ENCODE assay signal across 23 mouse cellular contexts in the genomic region with DNA sequence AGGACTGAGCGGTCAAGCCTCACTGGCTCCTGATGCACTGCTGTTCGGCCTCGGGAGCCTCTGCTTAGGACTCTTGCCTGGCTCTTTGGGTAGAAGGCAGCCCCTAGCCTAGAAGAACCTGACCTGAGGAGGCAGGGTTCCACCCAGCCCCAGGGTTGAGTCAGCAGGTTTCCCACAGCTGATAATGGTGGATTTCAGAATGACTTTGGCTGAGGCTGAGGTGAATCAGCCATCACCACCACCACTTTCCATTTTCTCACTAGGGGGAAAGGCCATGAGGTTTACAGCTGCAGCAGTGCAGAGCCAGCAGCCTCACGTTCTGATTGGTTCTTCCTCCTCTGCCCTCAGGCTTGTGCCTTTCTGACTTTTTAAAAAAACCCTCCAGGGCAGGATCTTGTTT. TPM values are rescaled to one million over a fixed set of nuclear protein-coding genes. Genes with fewer than 3 reads are reported as not detected.
DNase-seq lines count a peak whose midpoint lies in the region; ATAC-seq and TF ChIP-seq lines count a peak whose summit lies in the region.
"Had no signal": no experiment of that assay in that cellular context is flagged by ENCODE, and none has a peak within 500 bp of the region (broad histone marks: within the 10 kb centered on the region; RNA-seq: fewer than 3 reads in every experiment).

No protein-coding gene starts in this region.

- no peak overlapping the region for H3K27ac ChIP-seq in MEL (ENCODE audit: control insufficient read depth, low read depth, low read length)
- peak overlapping the region; percentile 26; the same call in 1 of the 2 replicates for H3K27ac ChIP-seq in limb, embryonic 10.5 days
- no peak overlapping the region for H3K27ac ChIP-seq in kidney, embryonic 16.5 days (ENCODE audit: low read length)
- H3K27ac ChIP-seq in midbrain, embryonic 16.5 days (ENCODE audit: low read length): no peak overlapping the region
- H3K27ac ChIP-seq: heart, embryonic 10.5 days; limb, embryonic 12.5 days; midbrain, embryonic 10.5 days had no signal

- H3K36me3 ChIP-seq in MEL (ENCODE audit: control insufficient read depth in 1 of 2, insufficient read depth in 2 of 2, low read length in 2 of 2): no peaks in the 10 kb centered on the region; a peak in 1 of 4 replicates
- peaks cover 80% of the 10 kb centered on the region for H3K36me3 ChIP-seq in limb, embryonic 10.5 days
- H3K36me3 ChIP-seq in kidney, embryonic 16.5 days (ENCODE audit: insufficient read depth, low read length): peaks cover 12% of the 10 kb centered on the region
- H3K36me3 ChIP-seq in midbrain, embryonic 16.5 days (ENCODE audit: control insufficient read depth, insufficient read depth, low read length): no peaks in the 10 kb centered on the region

- no peak for TF ChIP-seq EP300 in MEL (IDR thresholded peaks at IDR 0.05; ENCODE audit: low read depth in 1 of 2, low read length in 2 of 2)

- no peaks in the 10 kb centered on the region for H3K9me3 ChIP-seq in MEL (replicated peaks; ENCODE audit: insufficient read depth, low read length)
- no peaks in the 10 kb centered on the region for H3K9me3 ChIP-seq in limb, embryonic 10.5 days (replicated peaks)
- no peaks in the 10 kb centered on the region for H3K9me3 ChIP-seq in kidney, embryonic 16.5 days (ENCODE audit: low read length)
- H3K9me3 ChIP-seq in midbrain, embryonic 16.5 days (replicated peaks; ENCODE audit: control insufficient read depth, low read length, poor library complexity, severe bottlenecking): no peaks in the 10 kb centered on the region
- H3K9me3 ChIP-seq: G1E; heart, embryonic 10.5 days; limb, embryonic 12.5 days; midbrain, embryonic 10.5 days had no signal

- H3K9ac ChIP-seq in MEL (ENCODE audit: control insufficient read depth, low read depth, low read length, poor library complexity, severe bottlenecking): no peak overlapping the region
- H3K9ac ChIP-seq in kidney, embryonic 16.5 days (replicated peaks; ENCODE audit: low read length): no peak overlapping the region
- no peak overlapping the region for H3K9ac ChIP-seq in midbrain, embryonic 16.5 days (ENCODE audit: low read depth, low read length)
- H3K9ac ChIP-seq: limb, embryonic 12.5 days had no signal

- no peak for TF ChIP-seq POLR2A in MEL (IDR thresholded peaks at IDR 0.05; ENCODE audit: control insufficient read depth in 1 of 2, insufficient read depth in 1 of 2, low read depth in 1 of 2, low read length in 2 of 2, poor library complexity in 1 of 2)

- no peak overlapping the region for H3K4me3 ChIP-seq in MEL (ENCODE audit: control insufficient read depth in 1 of 2, insufficient read depth in 1 of 2, low read depth in 2 of 2, low read length in 2 of 2)
- no peak overlapping the region for H3K4me3 ChIP-seq in limb, embryonic 10.5 days
- no peak overlapping the region for H3K4me3 ChIP-seq in kidney, embryonic 16.5 days (ENCODE audit: low read length)
- no peak overlapping the region for H3K4me3 ChIP-seq in midbrain, embryonic 16.5 days (ENCODE audit: low read depth, low read length)
- H3K4me3 ChIP-seq: heart, embryonic 10.5 days; limb, embryonic 12.5 days; midbrain, embryonic 10.5 days; myocyte had no signal

- WGBS in limb, embryonic 10.5 days: 86% methylated on average over 4 of the region's 4 CpGs
- 59% methylated on average over 4 of the region's 4 CpGs for WGBS in kidney, embryonic 16.5 days
- 65% methylated on average over 4 of the region's 4 CpGs for WGBS in midbrain, embryonic 16.5 days

- peak; percentile 62 for DNase-seq in adrenal gland, postnatal 36 days
- DNase-seq in adrenal gland, postnatal 25 days: no peak
- peak; percentile 59 for DNase-seq in 416B (ENCODE audit: low read depth)
- peak; percentile 65 for DNase-seq in MEL (ENCODE audit: low read depth, low spot score)
- DNase-seq in limb, embryonic 10.5 days (ENCODE audit: low spot score): no peak
- DNase-seq in left cerebral cortex, adult 8-10 months (ENCODE audit: low spot score in 2 of 2): no peak
- DNase-seq: cerebellum, postnatal 10 days; heart, postnatal 14 days; kidney, adult 8-10 months; lung, postnatal 36 days; right cerebral cortex, postnatal 14 days had no signal

- H3K4me1 ChIP-seq in MEL (ENCODE audit: control insufficient read depth in 1 of 2, insufficient read depth in 2 of 2, low read length in 2 of 2): peaks cover 3 to 11% of the 10 kb centered on the region in 2 experiments
- H3K4me1 ChIP-seq in limb, embryonic 10.5 days: peaks cover 15% of the 10 kb centered on the region; the same call in 1 of the 2 replicates
- H3K4me1 ChIP-seq in kidney, embryonic 16.5 days (ENCODE audit: insufficient read depth, low read length): peaks cover 6% of the 10 kb centered on the region; the same call in 1 of the 2 replicates
- H3K4me1 ChIP-seq in midbrain, embryonic 16.5 days (ENCODE audit: control insufficient read depth, insufficient read depth, low read length): no peaks in the 10 kb centered on the region
- H3K4me1 ChIP-seq: midbrain, embryonic 10.5 days had no signal

- no peak overlapping the region for H3K4me2 ChIP-seq in kidney, embryonic 16.5 days (replicated peaks; ENCODE audit: low read depth, low read length)
- no peak overlapping the region for H3K4me2 ChIP-seq in midbrain, embryonic 16.5 days (ENCODE audit: low read length)
- H3K4me2 ChIP-seq: limb, embryonic 12.5 days had no signal

- H3K79me2 ChIP-seq in MEL (ENCODE audit: control insufficient read depth, insufficient read depth, low read length, poor library complexity): no peaks in the 10 kb centered on the region

- no peak for ATAC-seq in kidney, embryonic 16.5 days (ENCODE audit: low FRiP score, low TSS enrichment)
- no peak for ATAC-seq in midbrain, embryonic 16.5 days
- ATAC-seq: activated CD4-positive, CD25-positive, alpha-beta regulatory T cell, adult 4 months; hindbrain, embryonic 16.5 days had no signal

- no peak for TF ChIP-seq CTCF in MEL (IDR thresholded peaks at IDR 0.05 in 2 of 3, conservative IDR thresholded peaks at IDR 0.05 in 1 of 3; ENCODE audit: control insufficient read depth in 1 of 3, insufficient read depth in 1 of 3, low read depth in 2 of 3, low read length in 3 of 3, poor library complexity in 1 of 3, severe bottlenecking in 1 of 3)

- no peak for TF ChIP-seq RAD21 in MEL (IDR thresholded peaks at IDR 0.05; ENCODE audit: low read depth, low read length)

- H3K27me3 ChIP-seq in MEL (ENCODE audit: control insufficient read depth in 1 of 2, insufficient read depth in 2 of 2, low read length in 2 of 2): no peaks in the 10 kb centered on the region
- H3K27me3 ChIP-seq in limb, embryonic 10.5 days (ENCODE audit: low read depth, poor library complexity, severe bottlenecking): no peaks in the 10 kb centered on the region
- H3K27me3 ChIP-seq in kidney, embryonic 16.5 days (ENCODE audit: insufficient read depth, low read length): no peaks in the 10 kb centered on the region
- H3K27me3 ChIP-seq in midbrain, embryonic 16.5 days (ENCODE audit: control insufficient read depth, insufficient read depth, low read depth, low read length): no peaks in the 10 kb centered on the region
- H3K27me3 ChIP-seq: limb, embryonic 12.5 days had no signal

TF ChIP-seq in MEL, 35 proteins besides CTCF, POLR2A, EP300 and RAD21:
- TF ChIP-seq ZNF384 (IDR thresholded peaks at IDR 0.05; ENCODE audit: low read depth, low read length): no peak
- TF ChIP-seq MAFK (IDR thresholded peaks at IDR 0.05; ENCODE audit: borderline replicate concordance, low read depth, low read length): peak; percentile 48; the same call in 1 of the 2 replicates
- TF ChIP-seq ETS1 (IDR thresholded peaks at IDR 0.05; ENCODE audit: low read depth, low read length): 0 out of 2 replicates have a peak, but pooled peaks have one; percentile 43

RNA-seq across cellular contexts. Expression of a gene that starts 21.9 kb away (rescaled TPM):
- total RNA-seq in adrenal gland, postnatal 36 days (2021): 10 to 100 TPM; 36.8 to 50.1 TPM
- total RNA-seq in adrenal gland, postnatal 25 days (2021): 38.8 and 41.3 TPM in 2 replicates
- 0.12 and 0.29 TPM in 2 replicates for total RNA-seq in MEL (2012; rRNA removed)
- 1 to 10 TPM in 1 of 2 experiments, not detected in 1; 2.3 TPM for polyA plus RNA-seq in MEL (2012; ENCODE audit: insufficient read depth in 1 of 2, insufficient read length in 2 of 2, low read depth in 1 of 2, low replicate concordance in 2 of 2, missing spikeins in 1 of 2)
- polyA plus RNA-seq in limb, embryonic 10.5 days (2016; fragmentation: Nextera tagmentation; extraction: Ambion mirVana): 24.4 and 41.7 TPM in 2 replicates
- 5.6 and 7.1 TPM in 2 replicates for polyA plus RNA-seq in kidney, embryonic 16.5 days (2015; fragmentation: Nextera tagmentation; extraction: Ambion mirVana)
- 1 to 10 TPM; 5.9 to 6.6 (median 6.3) TPM for total RNA-seq in left cerebral cortex, adult 8-10 months (2022)
- polyA plus RNA-seq in midbrain, embryonic 16.5 days (2015; fragmentation: Nextera tagmentation; extraction: Ambion mirVana): 2.3 and 3.2 TPM in 2 replicates
- total RNA-seq: G1E had no signal
- polyA plus RNA-seq: G1E had no signal

RNA-seq across cellular contexts. Expression of a gene that starts 29.1 kb away (rescaled TPM):
- 100 to 1,000 TPM; 529 to 536 TPM for total RNA-seq in adrenal gland, postnatal 36 days (2021)
- total RNA-seq in adrenal gland, postnatal 25 days (2021): 448 and 476 TPM in 2 replicates
- 414 and 445 TPM in 2 replicates for total RNA-seq in MEL (2012; rRNA removed)
- 1,000 to 10,000 TPM in 1 of 2 experiments, 100 to 1,000 TPM in 1; 169 to 1,533 TPM for polyA plus RNA-seq in MEL (2012; ENCODE audit: insufficient read depth in 1 of 2, insufficient read length in 2 of 2, low read depth in 1 of 2, low replicate concordance in 2 of 2, missing spikeins in 1 of 2)
- 876 and 900 TPM in 2 replicates for polyA plus RNA-seq in limb, embryonic 10.5 days (2016; fragmentation: Nextera tagmentation; extraction: Ambion mirVana)
- 742 and 792 TPM in 2 replicates for polyA plus RNA-seq in kidney, embryonic 16.5 days (2015; fragmentation: Nextera tagmentation; extraction: Ambion mirVana)
- total RNA-seq in left cerebral cortex, adult 8-10 months (2022): 100 to 1,000 TPM; 448 to 504 (median 464) TPM
- 1,072 and 1,120 TPM in 2 replicates for polyA plus RNA-seq in midbrain, embryonic 16.5 days (2015; fragmentation: Nextera tagmentation; extraction: Ambion mirVana)

RNA-seq across cellular contexts. Expression of a gene that starts 47.1 kb away (rescaled TPM):
- not detected for total RNA-seq in adrenal gland, postnatal 36 days (2021)
- total RNA-seq in adrenal gland, postnatal 25 days (2021): not detected in 2 replicates
- total RNA-seq in MEL (2012; rRNA removed): not detected in 2 replicates
- polyA plus RNA-seq in MEL (2012; ENCODE audit: insufficient read depth in 1 of 2, insufficient read length in 2 of 2, low read depth in 1 of 2, low replicate concordance in 2 of 2, missing spikeins in 1 of 2): not detected
- not detected in 2 replicates for polyA plus RNA-seq in limb, embryonic 10.5 days (2016; fragmentation: Nextera tagmentation; extraction: Ambion mirVana)
- polyA plus RNA-seq in kidney, embryonic 16.5 days (2015; fragmentation: Nextera tagmentation; extraction: Ambion mirVana): not detected in 2 replicates
- not detected for total RNA-seq in left cerebral cortex, adult 8-10 months (2022)
- not detected in 2 replicates for polyA plus RNA-seq in midbrain, embryonic 16.5 days (2015; fragmentation: Nextera tagmentation; extraction: Ambion mirVana)
- total RNA-seq: gastrocnemius, postnatal 36 days; heart, postnatal 14 days had no signal
- polyA plus RNA-seq: activated CD4-positive, CD25-positive, alpha-beta regulatory T cell, adult 4 months; G1E; heart, embryonic 10.5 days; hindbrain, embryonic 16.5 days; large intestine, adult 2 months; limb, embryonic 12.5 days; liver, embryonic 16.5 days; midbrain, embryonic 10.5 days; myocyte had no signal

Comparison
In these comparisons a context has a peak if more than half of its experiments do, and no peak if none do; other contexts are left out.
1. DNase-seq: peak in adrenal gland, postnatal 36 days (2 of 2), 416B (single experiment) and MEL (single experiment); none in adrenal gland, postnatal 25 days (single experiment), limb, embryonic 10.5 days (single experiment) and left cerebral cortex, adult 8-10 months (0 of 2).